Mouse (Mus musculus): Measurements from ENCODE around the gene Wdr66. TPM values are rescaled to one million over a fixed set of nuclear protein-coding genes. Genes with fewer than 3 reads are reported as not detected.

The Wdr66 gene
- 2.9 TPM for polyA plus RNA-seq (2015; fragmentation: Illumina TruSeq; extraction: RNeasy Lipid Tissue Mini Kit (QIAGEN cat#74804); ENCODE audit: insufficient read depth, low read depth, low replicate concordance)

DNA sequence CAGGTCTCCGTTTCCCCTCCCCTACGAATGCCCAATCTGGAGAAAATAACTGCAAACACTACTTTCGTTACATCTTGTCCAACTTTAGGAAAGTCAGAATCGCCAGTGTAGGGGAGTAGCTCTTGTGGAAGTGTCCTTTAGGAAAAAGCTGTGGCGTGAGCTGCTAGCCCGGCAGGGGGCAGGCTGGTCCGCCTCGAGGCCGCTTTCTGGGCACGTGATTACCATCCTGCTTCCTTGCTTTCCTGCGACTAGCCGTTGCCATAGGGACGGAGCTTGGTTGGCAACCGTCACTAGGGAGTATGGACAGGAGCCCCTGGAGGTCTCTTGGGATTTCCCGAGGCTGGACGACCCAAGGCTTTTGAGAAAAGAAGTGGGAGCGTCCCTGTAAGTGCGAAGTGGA lies at the start of gene Wdr66:
TSS of gene Wdr66 (plus strand) at position 269 of the 400 bp plus-strand sequence.

GRCm38 (mm10) chr5:123343707-123344627 lies 92.1 kb downstream of the Wdr66 start, which contains the start of gene Bcl7a:
Gene Bcl7a (plus strand): TSS chr5:123343834.

Other genes with a start within 250 kb of the Wdr66 start
- 4.7 TPM for gene Orai1, start 237.0 kb upstream of the Wdr66 start, polyA plus RNA-seq (2015; fragmentation: Illumina TruSeq; extraction: RNeasy Lipid Tissue Mini Kit (QIAGEN cat#74804); ENCODE audit: insufficient read depth, low read depth, low replicate concordance)
- gene Morn3, start 205.1 kb upstream of the Wdr66 start, polyA plus RNA-seq (2015; fragmentation: Illumina TruSeq; extraction: RNeasy Lipid Tissue Mini Kit (QIAGEN cat#74804); ENCODE audit: insufficient read depth, low read depth, low replicate concordance): not detected
- 7.0 TPM for gene Tmem120b, start 183.7 kb upstream of the Wdr66 start, polyA plus RNA-seq (2015; fragmentation: Illumina TruSeq; extraction: RNeasy Lipid Tissue Mini Kit (QIAGEN cat#74804); ENCODE audit: insufficient read depth, low read depth, low replicate concordance)
- 0.18 TPM for gene Rhof, start 119.4 kb upstream of the Wdr66 start, polyA plus RNA-seq (2015; fragmentation: Illumina TruSeq; extraction: RNeasy Lipid Tissue Mini Kit (QIAGEN cat#74804); ENCODE audit: insufficient read depth, low read depth, low replicate concordance)
- 5.8 TPM for gene Setd1b, start 109.9 kb upstream of the Wdr66 start, polyA plus RNA-seq (2015; fragmentation: Illumina TruSeq; extraction: RNeasy Lipid Tissue Mini Kit (QIAGEN cat#74804); ENCODE audit: insufficient read depth, low read depth, low replicate concordance)
- gene Psmd9, start 82.7 kb upstream of the Wdr66 start, polyA plus RNA-seq (2015; fragmentation: Illumina TruSeq; extraction: RNeasy Lipid Tissue Mini Kit (QIAGEN cat#74804); ENCODE audit: insufficient read depth, low read depth, low replicate concordance): 3.7 TPM
- not detected for gene Hpd, start 69.4 kb upstream of the Wdr66 start, polyA plus RNA-seq (2015; fragmentation: Illumina TruSeq; extraction: RNeasy Lipid Tissue Mini Kit (QIAGEN cat#74804); ENCODE audit: insufficient read depth, low read depth, low replicate concordance)
- gene Bcl7a, start 91.7 kb downstream of the Wdr66 start, polyA plus RNA-seq (2015; fragmentation: Illumina TruSeq; extraction: RNeasy Lipid Tissue Mini Kit (QIAGEN cat#74804); ENCODE audit: insufficient read depth, low read depth, low replicate concordance): 3.8 TPM
- 12.6 TPM for gene Mlxip, start 142.7 kb downstream of the Wdr66 start, polyA plus RNA-seq (2015; fragmentation: Illumina TruSeq; extraction: RNeasy Lipid Tissue Mini Kit (QIAGEN cat#74804); ENCODE audit: insufficient read depth, low read depth, low replicate concordance)
- gene Lrrc43, start 237.2 kb downstream of the Wdr66 start, polyA plus RNA-seq (2015; fragmentation: Illumina TruSeq; extraction: RNeasy Lipid Tissue Mini Kit (QIAGEN cat#74804); ENCODE audit: insufficient read depth, low read depth, low replicate concordance): not detected
- not detected for gene Il31, start 237.4 kb downstream of the Wdr66 start, polyA plus RNA-seq (2015; fragmentation: Illumina TruSeq; extraction: RNeasy Lipid Tissue Mini Kit (QIAGEN cat#74804); ENCODE audit: insufficient read depth, low read depth, low replicate concordance)

Measured in pancreas, adult 10 weeks (tissue).